Mouse (Mus musculus) T-cell, adult 66 days (primary cell): Measurements from ENCODE around the gene Smyd4. TPM values are rescaled to one million over a fixed set of nuclear protein-coding genes. Genes with fewer than 3 reads are reported as not detected.

Source experiments
- total RNA-seq, 2 experiments: library from RNA; stranded (reverse); gene quantifications; 3 replicates in 1 of 2; 4 replicates in 1 of 2; pipeline ENCODE4 v1.2.4; 2023

Smyd4 gene
- total RNA-seq = 10 to 100 TPM; 11.6 to 14.8 TPM

GRCm38 (mm10) chr11:75348199-75348889 lies at the start of gene Smyd4, which contains the start of gene Rpa1:
Gene Smyd4 (plus strand): TSS chr11:75348433.
Gene Rpa1 (minus strand): TSS chr11:75348324.

GRCm38 (mm10) chr11:75422013-75422792 lies 74.0 kb downstream of the Smyd4 start, which contains the start of gene Serpinf1:
Gene Serpinf1 (minus strand): TSS chr11:75422701.

GRCm38 (mm10) chr11:75439363-75439762 lies 91.1 kb downstream of the Smyd4 start, which contains the start of gene Serpinf2:
Gene Serpinf2 (minus strand): TSS chr11:75439591.

GRCm38 (mm10) chr11:75453991-75454930 lies 106.0 kb downstream of the Smyd4 start, which contains the start of gene Wdr81:
Gene Wdr81 (minus strand): TSS chr11:75454717.

Other genes with a start within 250 kb of the Smyd4 start
- 1 to 10 TPM; 2.7 to 5.0 TPM for gene Hic1, start 178.9 kb upstream of the Smyd4 start, total RNA-seq
- gene Ovca2, start 169.6 kb upstream of the Smyd4 start, total RNA-seq = 10 to 100 TPM; 10.9 to 12.1 TPM
- gene Dph1, start 157.2 kb upstream of the Smyd4 start, total RNA-seq = 10 to 100 TPM; 21.2 to 23.1 TPM
- gene Rtn4rl1, start 154.7 kb upstream of the Smyd4 start, total RNA-seq = 10 to 100 TPM; 18.1 to 18.7 TPM
- 100 to 1,000 TPM; 155 to 156 TPM for gene Rpa1, start 109 bp upstream of the Smyd4 start, total RNA-seq
- not detected for gene Serpinf1, start 74.3 kb downstream of the Smyd4 start, total RNA-seq
- under 1 TPM in 1 of 2 experiments, not detected in 1; 0.67 TPM for gene Serpinf2, start 91.2 kb downstream of the Smyd4 start, total RNA-seq
- 10 to 100 TPM; 26.9 to 27.0 TPM for gene Wdr81, start 106.3 kb downstream of the Smyd4 start, total RNA-seq
- gene Tlcd2, start 113.3 kb downstream of the Smyd4 start, total RNA-seq = 1 to 10 TPM in 1 of 2 experiments, not detected in 1; 2.0 TPM
- 100 to 1,000 TPM; 193 to 211 TPM for gene Prpf8, start 138.4 kb downstream of the Smyd4 start, total RNA-seq
- not detected for gene Rilp, start 161.7 kb downstream of the Smyd4 start, total RNA-seq
- gene Scarf1, start 165.1 kb downstream of the Smyd4 start, total RNA-seq = under 1 TPM in 1 of 2 experiments, not detected in 1; 0.21 TPM
- 10 to 100 TPM; 67.1 to 70.3 TPM for gene Slc43a2, start 183.3 kb downstream of the Smyd4 start, total RNA-seq
- 100 to 1,000 TPM; 226 to 230 TPM for gene Pitpna, start 239.7 kb downstream of the Smyd4 start, total RNA-seq